Mouse (Mus musculus): ENCODE data around the gene Rpl18a.

- TF ChIP-seq TAL1 (conservative IDR thresholded peaks at IDR 0.05; ENCODE audit: low read depth, low read length) (no peak), GATA1 (IDR thresholded peaks at IDR 0.05; ENCODE audit: borderline replicate concordance, low read length) (no peak), CTCF (IDR thresholded peaks at IDR 0.05; ENCODE audit: low read depth, low read length) (no peak)
Measured at GRCm38 (mm10) chr8:70928096-70928495, 30.9 kb upstream of the Rpl18a start.

Data from G1E (cell line).